Mouse (Mus musculus): Measurements from ENCODE around the gene Cdk10.

GRCm38 (mm10) chr8:123254099-123254885, 29.6 kb downstream of the Cdk10 start, which contains the start of the genes Zfp276 and Vps9d1:
- TF ChIP-seq CTCF (IDR thresholded peaks at IDR 0.05; ENCODE audit: low read depth, low read length) (no peak), POLR2A (IDR thresholded peaks at IDR 0.05; ENCODE audit: extremely low read depth, insufficient read depth, low read length) (peak; percentile 87)
